Mouse (Mus musculus) CH12.LX (cell line): ENCODE results near the gene Psmg3. TPM values are rescaled to one million over a fixed set of nuclear protein-coding genes. Genes with fewer than 3 reads are reported as not detected.
A peak's percentile ranks its signal among the peaks of the same experiment; 100 is the strongest.

Experiments used
- DNase-seq: peaks from one replicate; pipeline ENCODE4 v3.0.0-alpha.2; 2013; ENCODE audit errors: extremely low read depth
- H3K27ac ChIP-seq: 2 replicates; pipeline ENCODE4 v1.5.1; 2012; ENCODE audit warnings: low read depth, mild to moderate bottlenecking, control low read depth, moderate library complexity; ENCODE audit not compliant: insufficient read depth
- H3K27me3 ChIP-seq: replicated peaks from 2 replicates; pipeline ENCODE3; 2012; ENCODE audit warnings: inconsistent platforms
- H3K36me3 ChIP-seq, 2 experiments: replicated peaks in 1 of 2; 2 replicates each; pipeline versions ENCODE3 to v1.6.1; 2012; ENCODE audit warnings: inconsistent platforms in 1 of 2, low read length in 1 of 2, mild to moderate bottlenecking in 1 of 2, mixed read lengths in 1 of 2, moderate library complexity in 1 of 2; ENCODE audit not compliant: control insufficient read depth in 1 of 2, insufficient read depth in 1 of 2
- H3K4me1 ChIP-seq, 2 experiments: 2 replicates each; pipeline ENCODE4 v1.6.1; 2012; ENCODE audit warnings: inconsistent platforms in 1 of 2, moderate library complexity in 1 of 2; ENCODE audit not compliant: insufficient read depth in 2 of 2, control insufficient read depth in 1 of 2
- H3K4me2 ChIP-seq: 2 replicates; pipeline ENCODE4 v1.6.1; 2012; ENCODE audit warnings: low read depth, mild to moderate bottlenecking, control low read depth; ENCODE audit not compliant: poor library complexity, insufficient read depth, severe bottlenecking
- H3K4me3 ChIP-seq, 3 experiments: fragments of 150-350 bp in 1 of 3; sonication (generic) in 1 of 3; replicated peaks in 1 of 3; 2 replicates each; pipeline versions ENCODE3 to v1.5.1; 2011 to 2012; ENCODE audit warnings: low read depth in 2 of 3, low read length in 2 of 3, mild to moderate bottlenecking in 2 of 3, moderate library complexity in 2 of 3, control low read depth in 1 of 3, improper control_type of control experiment in 1 of 3, inconsistent platforms in 1 of 3, mixed read lengths in 1 of 3; ENCODE audit not compliant: poor library complexity in 1 of 3
- H3K79me2 ChIP-seq: replicated peaks from 2 replicates; pipeline ENCODE4 v1.6.1; 2012; ENCODE audit warnings: mild to moderate bottlenecking, moderate library complexity; ENCODE audit not compliant: control insufficient read depth, poor library complexity, insufficient read depth, severe bottlenecking; ENCODE audit errors: extremely low read depth
- H3K9ac ChIP-seq: 2 replicates; pipeline ENCODE4 v1.6.1; 2012; ENCODE audit warnings: low read depth, mild to moderate bottlenecking, control low read depth, moderate library complexity; ENCODE audit not compliant: insufficient read depth
- H3K9me3 ChIP-seq: replicated peaks from 2 replicates; pipeline ENCODE3; 2012; ENCODE audit warnings: low read length, inconsistent platforms, mixed read lengths
- BHLHE40 ChIP-seq: IDR thresholded peaks from 2 replicates; pipeline ENCODE4 v1.6.1; 2011; ENCODE audit warnings: mild to moderate bottlenecking, low read depth, low read length, improper control_type of control experiment
- CHD2 ChIP-seq: IDR thresholded peaks from 2 replicates; pipeline ENCODE4 v1.6.1; 2011; ENCODE audit warnings: low read length, improper control_type of control experiment
- E2F4 ChIP-seq: IDR thresholded peaks from 2 replicates; pipeline ENCODE4 v1.6.1; 2011; ENCODE audit warnings: low read depth, low read length, improper control_type of control experiment; ENCODE audit not compliant: insufficient replicate concordance
- ELF1 ChIP-seq: IDR thresholded peaks from 2 replicates; pipeline ENCODE4 v1.6.1; 2014; ENCODE audit warnings: low read depth, mild to moderate bottlenecking, inconsistent platforms, low read length, improper control_type of control experiment
- ETS1 ChIP-seq: conservative IDR thresholded peaks from 2 replicates; pipeline ENCODE4 v1.6.1; 2012; ENCODE audit warnings: low read depth, mild to moderate bottlenecking, inconsistent platforms, low read length, improper control_type of control experiment, moderate library complexity
- GABPA ChIP-seq: IDR thresholded peaks from 2 replicates; pipeline ENCODE4 v1.6.1; 2012; ENCODE audit warnings: low read depth, low read length, improper control_type of control experiment, inconsistent platforms; ENCODE audit not compliant: insufficient replicate concordance
- HCFC1 ChIP-seq: IDR thresholded peaks from 2 replicates; pipeline ENCODE4 v1.6.1; 2012; ENCODE audit warnings: low read depth, mild to moderate bottlenecking, inconsistent platforms, low read length, improper control_type of control experiment
- IRF4 ChIP-seq: IDR thresholded peaks from 2 replicates; pipeline ENCODE4 v1.6.1; 2014; ENCODE audit warnings: low read depth, mild to moderate bottlenecking, inconsistent platforms, low read length, improper control_type of control experiment
- JUN ChIP-seq: IDR thresholded peaks from 2 replicates; pipeline ENCODE4 v1.6.1; 2011; ENCODE audit warnings: low read depth, mild to moderate bottlenecking, low read length, improper control_type of control experiment, moderate library complexity; ENCODE audit not compliant: insufficient read depth
- KAT2A ChIP-seq: IDR thresholded peaks from 2 replicates; pipeline ENCODE4 v1.6.1; 2012; ENCODE audit warnings: low read length, improper control_type of control experiment, inconsistent platforms; ENCODE audit not compliant: insufficient replicate concordance
- MAFK ChIP-seq: IDR thresholded peaks from 2 replicates; pipeline ENCODE4 v1.6.1; 2011; ENCODE audit warnings: low read length, improper control_type of control experiment; ENCODE audit not compliant: insufficient replicate concordance
- MAX ChIP-seq: IDR thresholded peaks from 2 replicates; pipeline ENCODE4 v1.6.1; 2011; ENCODE audit warnings: low read length, improper control_type of control experiment
- MAZ ChIP-seq: IDR thresholded peaks from 2 replicates; pipeline ENCODE4 v1.6.1; 2012; ENCODE audit warnings: low read depth, mild to moderate bottlenecking, inconsistent platforms, low read length, improper control_type of control experiment, moderate library complexity
- MEF2A ChIP-seq: IDR thresholded peaks from 2 replicates; pipeline ENCODE4 v1.6.1; 2014; ENCODE audit warnings: low read depth, mild to moderate bottlenecking, inconsistent platforms, low read length, improper control_type of control experiment, borderline replicate concordance
- MXI1 ChIP-seq: IDR thresholded peaks from 2 replicates; pipeline ENCODE4 v1.6.1; 2011; ENCODE audit warnings: mild to moderate bottlenecking, low read depth, low read length, improper control_type of control experiment
- MYC ChIP-seq: IDR thresholded peaks from 2 replicates; pipeline ENCODE4 v1.6.1; 2011; ENCODE audit warnings: low read depth, mild to moderate bottlenecking, improper control_type of control experiment, low read length
- NELFE ChIP-seq: IDR thresholded peaks from 2 replicates; pipeline ENCODE4 v1.6.1; 2011; ENCODE audit warnings: low read depth, low read length, improper control_type of control experiment
- NRF1 ChIP-seq: IDR thresholded peaks from 2 replicates; pipeline ENCODE4 v1.6.1; 2014; ENCODE audit warnings: low read depth, mild to moderate bottlenecking, inconsistent platforms, low read length, improper control_type of control experiment, moderate library complexity
- POLR2A ChIP-seq: IDR thresholded peaks from 2 replicates; pipeline ENCODE4 v1.6.1; 2011; ENCODE audit warnings: low read depth, mild to moderate bottlenecking, improper control_type of control experiment, low read length
- POLR2AphosphoS2 ChIP-seq: IDR thresholded peaks from 2 replicates; pipeline ENCODE4 v1.6.1; 2011; ENCODE audit warnings: low read depth, low read length, improper control_type of control experiment
- RCOR1 ChIP-seq: conservative IDR thresholded peaks from 2 replicates; pipeline ENCODE4 v1.6.1; 2012; ENCODE audit warnings: low read depth, mild to moderate bottlenecking, inconsistent platforms, low read length, improper control_type of control experiment
- SIN3A ChIP-seq: IDR thresholded peaks from 2 replicates; pipeline ENCODE4 v1.6.1; 2012; ENCODE audit warnings: low read length, improper control_type of control experiment, inconsistent platforms
- SMC3 ChIP-seq: IDR thresholded peaks from 2 replicates; pipeline ENCODE4 v1.6.1; 2011; ENCODE audit warnings: low read depth, low read length, improper control_type of control experiment
- TBP ChIP-seq: conservative IDR thresholded peaks from 2 replicates; pipeline ENCODE4 v1.6.1; 2011; ENCODE audit warnings: low read depth, low read length, improper control_type of control experiment
- TCF12 ChIP-seq: IDR thresholded peaks from 2 replicates; pipeline ENCODE4 v1.6.1; 2014; ENCODE audit warnings: low read depth, mild to moderate bottlenecking, inconsistent platforms, low read length, improper control_type of control experiment
- UBTF ChIP-seq: IDR thresholded peaks from 2 replicates; pipeline ENCODE4 v1.6.1; 2012; ENCODE audit warnings: low read depth, mild to moderate bottlenecking, inconsistent platforms, low read length, improper control_type of control experiment, moderate library complexity
- USF2 ChIP-seq: conservative IDR thresholded peaks from 2 replicates; pipeline ENCODE4 v1.6.1; 2011; ENCODE audit warnings: low read depth, low read length, improper control_type of control experiment
- ZC3H11A ChIP-seq: IDR thresholded peaks from 2 replicates; pipeline ENCODE4 v1.6.1; 2012; ENCODE audit warnings: low read depth, mild to moderate bottlenecking, inconsistent platforms, low read length, improper control_type of control experiment
- ZMIZ1 ChIP-seq: IDR thresholded peaks from 2 replicates; pipeline ENCODE4 v1.6.1; 2012; ENCODE audit warnings: low read depth, mild to moderate bottlenecking, inconsistent platforms, low read length, improper control_type of control experiment
- ZNF384 ChIP-seq: IDR thresholded peaks from 2 replicates; pipeline ENCODE4 v1.6.1; 2012; ENCODE audit warnings: low read depth, low read length, improper control_type of control experiment, inconsistent platforms
- dilution Hi-C: fragments of 300-500 bp; cut with MboI; formaldehyde crosslinking; loops from 2 replicates; pipeline ENCODE4 v1.14.3; 2020; ENCODE audit warnings: low sequenced_read_pairs; ENCODE audit not compliant: extremely low pct_unique_long_range_greater_than_20kb, extremely low pct_ligation_motif_present
- in situ Hi-C: fragments of 300-500 bp; cut with MboI; formaldehyde crosslinking; loops from 3 replicates; pipeline ENCODE4 v1.14.3; 2019; ENCODE audit warnings: low sequenced_read_pairs, low pct_ligation_motif_present, low pct_unique_long_range_greater_than_20kb, mixed read lengths
- polyA plus RNA-seq: library from polyadenylated mRNA; unstranded; fragments of >175 nt; gene quantifications from 2 replicates; pipeline ENCODE4 v1.2.1, GENCODE M21; 2012; ENCODE audit warnings: low read depth; ENCODE audit not compliant: insufficient read length
- total RNA-seq, 2 experiments: library from RNA; depleted of rRNA; stranded (reverse); fragments of 300-350 nt in 1 of 2; fragments of >200 nt in 1 of 2; gene quantifications; 2 replicates each; pipeline ENCODE4 v1.2.3; 2012 to 2014

The Psmg3 gene
- total RNA-seq (2012; rRNA removed) (43.5 and 60.1 TPM in 2 replicates), total RNA-seq (2014; rRNA removed) (92.5 and 101 TPM in 2 replicates), polyA plus RNA-seq (57.3 and 61.3 TPM in 2 replicates)

DNA sequence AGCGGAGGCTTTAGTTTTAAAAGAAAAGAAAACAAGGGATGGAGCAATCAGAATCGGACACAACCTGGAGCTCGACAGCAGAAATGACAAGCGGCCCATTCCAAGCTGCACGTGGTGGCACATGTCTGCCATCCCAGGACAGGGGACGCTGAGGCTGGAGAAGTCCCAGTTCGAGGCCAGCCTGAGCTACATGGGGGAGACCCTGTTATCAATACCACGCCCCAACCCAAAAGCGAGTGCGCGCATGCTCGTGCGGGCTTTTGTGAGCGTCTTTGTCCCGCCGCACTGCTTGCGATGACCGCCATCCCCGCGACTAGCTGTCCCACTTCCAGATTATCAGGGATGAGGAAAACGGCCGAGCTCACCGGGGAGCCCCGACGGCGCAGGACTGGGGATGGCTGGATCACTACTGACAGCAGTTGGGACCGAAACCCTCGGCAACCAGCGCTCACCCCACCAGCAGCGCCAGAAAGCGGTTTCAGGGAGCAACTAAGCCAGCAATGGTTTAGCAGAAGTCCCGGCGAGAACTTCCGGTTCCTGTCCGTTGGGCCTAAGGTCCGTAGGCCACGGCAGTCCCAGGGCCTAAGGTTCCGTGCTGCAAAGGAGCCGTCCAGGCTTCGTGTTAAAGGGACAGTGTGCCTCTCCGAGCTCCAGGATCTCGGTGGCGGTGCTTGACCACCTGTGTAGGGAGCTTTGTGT, at the start of gene Psmg3, which contains the start of gene Gm26938:
Psmg3 (minus strand) TSS at position 529 of the 699 bp plus-strand sequence.
Gm26938 (minus strand) TSS at position 51 of the 699 bp plus-strand sequence.
- H3K36me3 ChIP-seq, result peaks cover 30 to 39% of the 10 kb centered on the region in 2 experiments
- H3K4me1 ChIP-seq, result peaks cover 2 to 27% of the 10 kb centered on the region in 2 experiments; a peak in 2 of 4 replicates
- H3K27me3 ChIP-seq, result no peaks in the 10 kb centered on the region
- H3K27ac ChIP-seq, result peak within 1 kb of the TSS; percentile 39
- peak within 1 kb of the TSS; percentile 75 for H3K9ac ChIP-seq
- DNase-seq, result peak; percentile 87
- dilution Hi-C loops, result no loop called here
- TF ChIP-seq ZNF384 (no peak), CHD2 (peak; percentile 66; the same call in 1 of the 2 replicates), ETS1 (no peak), USF2 (no peak), E2F4 (no peak), UBTF (peak; percentile 91), ZMIZ1 (peak; percentile 85), MAFK (no peak), ZC3H11A (no peak), BHLHE40 (peak; percentile 3), MEF2A (peak; percentile 80), ELF1 (peak; percentile 92), NRF1 (peak; percentile 70), MYC (peak; percentile 51; the same call in 1 of the 2 replicates), POLR2AphosphoS2 (peak; percentile 79; the same call in 1 of the 2 replicates), SMC3 (no peak), IRF4 (peak; percentile 73), JUN (no peak), NELFE (peak; percentile 95), MAX (peak; percentile 76), RCOR1 (peak; percentile 73), TCF12 (peak; percentile 96), HCFC1 (peak; percentile 97), SIN3A (peak; percentile 97), POLR2A (peak; percentile 89), MAZ (peak; percentile 64; the same call in 1 of the 2 replicates), GABPA (peak; percentile 43; the same call in 1 of the 2 replicates), TBP (peak; percentile 92), MXI1 (peak; percentile 82), KAT2A (peak; percentile 91; the same call in 1 of the 2 replicates)
- peak within 1 kb of the TSS; percentile 71 to 98 (median 94) for H3K4me3 ChIP-seq
- H3K9me3 ChIP-seq, result peaks cover 2% of the 10 kb centered on the region
- H3K79me2 ChIP-seq, result peaks cover 13% of the 10 kb centered on the region
- in situ Hi-C loops, result loop anchor here (25.0 kb wide), 1 partner anchor 461 kb away; no protein-coding TSS in a partner anchor
- peak within 1 kb of the TSS; percentile 92 for H3K4me2 ChIP-seq
